Mouse (Mus musculus) hindbrain, embryonic 14.5 days (tissue): ENCODE data around the gene Atg7. TPM values are rescaled to one million over a fixed set of nuclear protein-coding genes. Genes with fewer than 3 reads are reported as not detected.

ENCODE experiments used
- ATAC-seq: fragments of 200-750 bp; cut with Nextera tagmentation; 2 replicates; pipeline ENCODE4 v1.8.0; 2017; ENCODE audit warnings: moderate number of reproducible peaks, mild to moderate bottlenecking, moderate TSS enrichment, moderate library complexity; ENCODE audit not compliant: low FRiP score
- DNase-seq: peaks from one replicate; pipeline ENCODE4 v3.0.0-alpha.2; 2015; ENCODE audit warnings: low spot score
- H3K27ac ChIP-seq: fragments of 300-500 bp; sonication (generic); 2 replicates; pipeline ENCODE4 v1.5.1; 2014; ENCODE audit warnings: mild to moderate bottlenecking, moderate library complexity
- H3K27me3 ChIP-seq: fragments of 300-500 bp; sonication (generic); 2 replicates; pipeline ENCODE4 v1.6.1; 2014; ENCODE audit warnings: mild to moderate bottlenecking, low read length, mixed read lengths; ENCODE audit not compliant: control insufficient read depth, insufficient read depth
- H3K36me3 ChIP-seq: fragments of 300-500 bp; sonication (generic); replicated peaks from 2 replicates; pipeline ENCODE4 v1.6.1; 2014; ENCODE audit not compliant: control insufficient read depth, insufficient read depth
- H3K4me1 ChIP-seq: fragments of 300-500 bp; sonication (generic); replicated peaks from 2 replicates; pipeline ENCODE4 v1.6.1; 2014; ENCODE audit warnings: antibody characterized with exemption, low read length, mixed read lengths; ENCODE audit not compliant: control insufficient read depth, insufficient read depth
- H3K4me2 ChIP-seq: fragments of 300-500 bp; sonication (generic); replicated peaks from 2 replicates; pipeline ENCODE4 v1.6.1; 2014; ENCODE audit warnings: mild to moderate bottlenecking, moderate library complexity
- H3K4me3 ChIP-seq: fragments of 300-500 bp; sonication (generic); replicated peaks from 2 replicates; pipeline ENCODE4 v1.5.1; 2014; ENCODE audit warnings: mild to moderate bottlenecking, low read length
- H3K9ac ChIP-seq: fragments of 300-500 bp; sonication (generic); 2 replicates; pipeline ENCODE4 v1.6.1; 2014
- H3K9me3 ChIP-seq: fragments of 300-500 bp; sonication (generic); 2 replicates; pipeline ENCODE4 v1.6.1; 2016; ENCODE audit warnings: low read length; ENCODE audit not compliant: control insufficient read depth
- WGBS: fragments of 180-500 bp; shearing (Covaris S2); extraction: QIAGEN DNeasy Blood & Tissue Kit; methylation state at CpG from one replicate; pipeline ENCODE4 v1.1.7; 2014; 5-methylcytosine and 5-hydroxymethylcytosine counted together
- polyA plus RNA-seq: library from polyadenylated mRNA; unstranded; fragments of >200 nt; fragmentation: Nextera tagmentation; extraction: Ambion mirVana; gene quantifications from 2 replicates; pipeline ENCODE4 v1.2.1, GENCODE M21; 2014

Gene Atg7
- polyA plus RNA-seq, 1 experiment from 2014 or later: 18.9 TPM

- Histone ChIP-seq H3K36me3 (no peaks in the 10 kb centered on the region), H3K9me3 (no peaks in the 10 kb centered on the region), H3K9ac (no peak overlapping the region), H3K4me2 (no peak overlapping the region), H3K27ac (peak overlapping the region; percentile 26; the same call in 1 of the 2 replicates), H3K27me3 (no peaks in the 10 kb centered on the region), H3K4me1 (peaks cover 83% of the 10 kb centered on the region), H3K4me3 (no peak overlapping the region)
- ATAC-seq (no peak; the same call in 1 of the 2 replicates), DNase-seq (no peak)
- WGBS: 67% methylated on average over 19 of the region's 19 CpGs
These were observed 236.1 kb downstream of the Atg7 start for GRCm38 (mm10) chr6:114878841-114879520.

DNA sequence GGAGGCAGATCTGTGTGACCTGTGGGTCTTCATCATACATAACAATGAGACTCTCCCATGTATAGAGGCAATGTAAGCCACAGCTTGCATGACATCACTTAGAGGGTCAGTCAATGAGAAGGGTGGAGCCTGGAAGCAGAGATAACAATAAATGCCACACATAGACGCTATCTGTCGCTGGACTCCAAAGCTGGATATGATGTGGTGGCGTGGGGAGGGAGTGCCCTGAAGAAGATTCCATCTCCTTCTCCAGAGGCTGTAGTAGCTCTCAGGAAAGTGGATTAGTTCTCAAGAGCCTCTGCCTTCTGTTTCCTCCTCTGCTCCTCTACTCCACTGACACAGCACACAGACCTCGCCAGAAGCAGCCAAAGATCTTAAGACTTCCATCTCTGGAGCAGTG, 237.9 kb downstream of the Atg7 start:
- H3K27me3 ChIP-seq: no peaks in the 10 kb centered on the region
- H3K9ac ChIP-seq: no peak overlapping the region
- ATAC-seq (no peak), DNase-seq (no peak)
- H3K4me2 ChIP-seq: no peak overlapping the region
- 78% methylated on average over 4 of the region's 4 CpGs for whole genome bisulfite sequencing
- peaks cover 65% of the 10 kb centered on the region for H3K4me1 ChIP-seq
- no peak overlapping the region for H3K4me3 ChIP-seq
- H3K9me3 ChIP-seq: no peaks in the 10 kb centered on the region
- no peaks in the 10 kb centered on the region for H3K36me3 ChIP-seq
- peak overlapping the region; percentile 95 for H3K27ac ChIP-seq

DNA sequence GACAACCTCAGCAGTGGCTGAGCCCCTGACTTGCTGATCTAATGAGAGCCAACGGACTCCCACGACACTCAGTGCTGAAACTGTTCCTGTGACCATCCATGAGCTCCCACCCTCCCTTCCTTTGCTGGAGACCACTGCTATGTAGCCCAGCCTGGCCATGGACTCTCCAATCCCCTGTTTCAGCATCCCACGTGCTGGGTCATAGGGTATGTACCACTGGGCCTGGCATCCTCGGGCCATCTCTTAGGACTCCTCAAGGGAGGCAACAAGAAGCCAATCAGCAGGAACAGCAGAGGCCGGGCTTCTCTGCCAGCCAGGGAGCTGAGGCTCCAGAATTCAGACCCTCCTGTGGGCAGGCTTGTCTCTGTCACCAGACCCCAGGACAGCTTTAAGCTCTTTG, 239.3 kb downstream of the Atg7 start:
- DNase-seq (no peak), ATAC-seq (no peak)
- H3K9me3 ChIP-seq: no peaks in the 10 kb centered on the region
- WGBS: 29% methylated on average over 5 of the region's 5 CpGs
- 0 out of 2 replicates have a peak overlapping the region, but pooled peaks have one; percentile 51 for H3K9ac ChIP-seq
- no peak overlapping the region; the same call in 1 of the 2 replicates for H3K4me2 ChIP-seq
- H3K36me3 ChIP-seq: no peaks in the 10 kb centered on the region
- peaks cover 53% of the 10 kb centered on the region for H3K4me1 ChIP-seq
- H3K4me3 ChIP-seq: no peak overlapping the region
- no peaks in the 10 kb centered on the region for H3K27me3 ChIP-seq
- peak overlapping the region; percentile 95 for H3K27ac ChIP-seq

GRCm38 (mm10) chr6:114882675-114883074, 239.8 kb downstream of the Atg7 start:
- no peak overlapping the region for H3K4me3 ChIP-seq
- no peaks in the 10 kb centered on the region for H3K27me3 ChIP-seq
- no peaks in the 10 kb centered on the region for H3K9me3 ChIP-seq
- WGBS: 8% methylated on average over 7 of the region's 7 CpGs
- H3K36me3 ChIP-seq: no peaks in the 10 kb centered on the region
- no peak overlapping the region; the same call in 1 of the 2 replicates for H3K4me2 ChIP-seq
- DNase-seq: no peak
- peaks cover 52% of the 10 kb centered on the region for H3K4me1 ChIP-seq
- H3K9ac ChIP-seq: peak overlapping the region; percentile 51; the same call in 1 of the 2 replicates
- peak overlapping the region; percentile 95 for H3K27ac ChIP-seq
- ATAC-seq: peak; percentile 33; the same call in 1 of the 2 replicates

DNA sequence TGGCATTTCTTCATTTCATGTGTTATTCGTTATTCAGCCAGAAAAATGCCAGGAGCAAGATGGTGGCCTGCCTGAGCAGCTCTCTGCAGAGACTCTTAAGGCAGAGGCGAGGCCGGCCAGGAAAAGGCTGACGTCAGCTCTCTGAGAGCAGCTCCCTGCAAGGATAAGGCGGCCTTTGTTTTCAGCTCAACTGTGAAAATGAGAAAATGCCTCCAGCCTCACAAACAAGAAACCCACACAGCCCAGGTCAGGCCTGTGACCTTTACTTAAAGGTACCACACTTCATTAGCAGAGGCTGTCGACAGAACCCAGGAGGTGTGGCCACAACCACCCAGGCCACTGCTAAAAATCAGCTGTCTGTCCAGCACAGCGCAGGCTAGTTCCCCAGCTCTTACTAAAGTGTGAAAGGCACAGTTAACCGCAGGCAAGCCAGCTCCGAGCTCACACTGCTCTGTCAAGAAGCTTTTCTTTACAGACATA, 240.4 kb downstream of the Atg7 start:
- H3K9me3 ChIP-seq: no peaks in the 10 kb centered on the region
- peak overlapping the region; percentile 24 for H3K4me2 ChIP-seq
- WGBS: 1% methylated on average over 9 of the region's 9 CpGs
- no peak overlapping the region for H3K4me3 ChIP-seq
- no peaks in the 10 kb centered on the region for H3K27me3 ChIP-seq
- peak overlapping the region; percentile 95 for H3K27ac ChIP-seq
- H3K4me1 ChIP-seq: peaks cover 48% of the 10 kb centered on the region
- DNase-seq (peak; percentile 77), ATAC-seq (peak; percentile 87)
- H3K36me3 ChIP-seq: no peaks in the 10 kb centered on the region
- peak overlapping the region; percentile 51 for H3K9ac ChIP-seq

DNA sequence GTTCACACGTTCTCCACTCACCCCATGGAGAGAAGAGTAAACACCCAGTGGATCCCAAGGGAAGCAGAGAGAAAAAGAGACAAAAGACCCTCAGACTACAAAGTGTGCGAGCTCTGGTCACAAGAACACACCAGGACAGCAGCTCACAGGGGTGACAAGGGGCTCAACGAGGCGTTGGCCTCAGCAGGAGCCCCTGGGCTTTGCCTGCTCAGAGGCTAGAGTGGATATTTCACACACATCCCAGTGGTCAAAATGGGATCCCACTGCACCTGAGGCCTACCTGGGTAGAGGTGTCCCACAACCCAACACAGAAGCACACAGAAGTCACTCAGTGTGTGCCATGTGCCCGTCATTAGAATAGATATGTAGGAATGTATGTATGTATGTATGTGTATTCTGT, 242.2 kb downstream of the Atg7 start:
- Histone ChIP-seq H3K4me1 (peaks cover 48% of the 10 kb centered on the region), H3K36me3 (no peaks in the 10 kb centered on the region), H3K4me3 (no peak overlapping the region), H3K27ac (no peak overlapping the region), H3K4me2 (no peak overlapping the region), H3K9ac (no peak overlapping the region), H3K9me3 (no peaks in the 10 kb centered on the region), H3K27me3 (no peaks in the 10 kb centered on the region)
- ATAC-seq: no peak
- WGBS: 76% methylated on average over 5 of the region's 5 CpGs
- DNase-seq: no peak

DNA sequence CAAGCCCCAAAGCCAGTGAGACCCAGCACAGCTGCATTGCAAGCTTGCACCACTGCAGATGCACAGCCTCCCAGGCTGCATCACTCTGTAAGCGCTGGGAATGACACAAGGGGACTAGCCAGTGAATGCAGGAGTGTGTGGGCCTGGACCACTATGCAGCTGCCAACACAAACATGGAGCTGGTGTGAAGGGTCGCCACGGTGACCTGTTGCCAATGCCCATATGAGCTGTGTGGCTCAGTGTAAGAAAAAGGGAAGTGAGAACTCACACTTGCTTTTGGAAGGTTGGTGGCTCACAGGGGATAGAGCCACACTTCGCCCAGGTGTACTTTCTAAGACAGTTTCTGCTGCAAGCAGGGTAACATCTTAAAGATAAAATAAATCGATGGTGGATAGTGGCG, 243.1 kb downstream of the Atg7 start:
- WGBS: 89% methylated on average over 6 of the region's 6 CpGs
- peaks cover 49% of the 10 kb centered on the region for H3K4me1 ChIP-seq

GRCm38 (mm10) chr6:114886504-114887361, 243.8 kb downstream of the Atg7 start:
- DNase-seq (no peak), ATAC-seq (no peak)
- peaks cover 52% of the 10 kb centered on the region for H3K4me1 ChIP-seq
- no peak overlapping the region for H3K4me2 ChIP-seq
- no peaks in the 10 kb centered on the region for H3K27me3 ChIP-seq
- H3K9ac ChIP-seq: no peak overlapping the region
- H3K9me3 ChIP-seq: no peaks in the 10 kb centered on the region
- no peak overlapping the region for H3K4me3 ChIP-seq
- 73% methylated on average over 11 of the region's 11 CpGs for WGBS
- H3K27ac ChIP-seq: no peak overlapping the region
- no peaks in the 10 kb centered on the region for H3K36me3 ChIP-seq

More for the DNA sequence above, 243.1 kb downstream of the Atg7 start:
- DNase-seq (no peak), ATAC-seq (no peak)
- H3K27ac ChIP-seq: no peak overlapping the region
- no peak overlapping the region for H3K4me2 ChIP-seq
- no peaks in the 10 kb centered on the region for H3K36me3 ChIP-seq
- H3K27me3 ChIP-seq: no peaks in the 10 kb centered on the region
- H3K9me3 ChIP-seq: no peaks in the 10 kb centered on the region
- H3K9ac ChIP-seq: no peak overlapping the region
- H3K4me3 ChIP-seq: no peak overlapping the region

- Histone ChIP-seq H3K4me3 (no peak overlapping the region), H3K4me2 (peak overlapping the region; percentile 35), H3K36me3 (no peaks in the 10 kb centered on the region), H3K4me1 (peaks cover 52% of the 10 kb centered on the region), H3K9me3 (no peaks in the 10 kb centered on the region), H3K9ac (peak overlapping the region; percentile 28; the same call in 1 of the 2 replicates), H3K27me3 (no peaks in the 10 kb centered on the region), H3K27ac (peak overlapping the region; percentile 66)
- peak; percentile 63 for ATAC-seq
- DNase-seq: peak; percentile 67
- 7% methylated on average over 13 of the region's 13 CpGs for WGBS
These were observed 246.0 kb downstream of the Atg7 start for GRCm38 (mm10) chr6:114888922-114889321.
